Mouse (Mus musculus) limb, embryonic 13.5 days (tissue): ENCODE results near the gene Ahnak2. TPM values are rescaled to one million over a fixed set of nuclear protein-coding genes. Genes with fewer than 3 reads are reported as not detected.
A peak's percentile ranks its signal among the peaks of the same experiment; 100 is the strongest.

Source experiments
- ATAC-seq: fragments of 200-750 bp; cut with Nextera tagmentation; 2 replicates; pipeline ENCODE4 v1.8.0; 2017; ENCODE audit warnings: low read depth, moderate number of reproducible peaks, moderate TSS enrichment; ENCODE audit not compliant: low FRiP score
- H3K27ac ChIP-seq: fragments of 300-500 bp; sonication (generic); 2 replicates; pipeline ENCODE4 v1.5.1; 2015; ENCODE audit warnings: inconsistent platforms, mild to moderate bottlenecking, moderate library complexity
- H3K27me3 ChIP-seq: fragments of 300-500 bp; sonication (generic); 2 replicates; pipeline ENCODE4 v1.6.1; 2015; ENCODE audit warnings: mild to moderate bottlenecking, inconsistent platforms
- H3K36me3 ChIP-seq: fragments of 300-500 bp; sonication (generic); 2 replicates; pipeline ENCODE4 v1.6.1; 2015; ENCODE audit warnings: inconsistent platforms, mild to moderate bottlenecking, moderate library complexity
- H3K4me1 ChIP-seq: fragments of 300-500 bp; sonication (generic); 2 replicates; pipeline ENCODE4 v1.6.1; 2015; ENCODE audit warnings: inconsistent platforms
- H3K4me2 ChIP-seq: fragments of 300-500 bp; sonication (generic); replicated peaks from 2 replicates; pipeline ENCODE4 v1.6.1; 2015; ENCODE audit warnings: inconsistent platforms, mild to moderate bottlenecking, moderate library complexity
- H3K4me3 ChIP-seq: fragments of 300-500 bp; sonication (generic); 2 replicates; pipeline ENCODE4 v1.5.1; 2015; ENCODE audit warnings: moderate library complexity, mild to moderate bottlenecking, inconsistent platforms
- H3K9ac ChIP-seq: fragments of 300-500 bp; sonication (generic); 2 replicates; pipeline ENCODE4 v1.6.1; 2015; ENCODE audit warnings: mild to moderate bottlenecking, inconsistent platforms
- H3K9me3 ChIP-seq: fragments of 300-500 bp; sonication (generic); 2 replicates; pipeline ENCODE4 v1.6.1; 2016; ENCODE audit warnings: inconsistent platforms
- WGBS: fragments of 180-500 bp; shearing (Covaris S2); methylation state at CpG from one replicate; pipeline ENCODE4 v1.1.7; 2015; 5-methylcytosine and 5-hydroxymethylcytosine counted together
- polyA plus RNA-seq: library from polyadenylated mRNA; unstranded; fragments of >200 nt; fragmentation: Nextera tagmentation; extraction: Ambion mirVana; gene quantifications from 2 replicates; pipeline ENCODE4 v1.2.1, GENCODE M21; 2015

Gene Ahnak2
- polyA plus RNA-seq, 1 experiment from 2014 or later, result 0.64 TPM

GRCm38 (mm10) chr12:112802917-112803316, 460 bp upstream of the Ahnak2 start:
- peaks cover 37% of the 10 kb centered on the region for H3K27me3 ChIP-seq
- H3K4me2 ChIP-seq, result peak overlapping the region; percentile 100; the same call in 1 of the 2 replicates
- no peak overlapping the region for H3K9ac ChIP-seq
- 15% methylated on average over 3 of the region's 3 CpGs for WGBS
- peaks cover 36% of the 10 kb centered on the region for H3K4me1 ChIP-seq
- H3K36me3 ChIP-seq, result no peaks in the 10 kb centered on the region
- no peak overlapping the region for H3K4me3 ChIP-seq
- no peak overlapping the region for H3K27ac ChIP-seq
- ATAC-seq, result no peak
- H3K9me3 ChIP-seq, result no peaks in the 10 kb centered on the region

- Histone ChIP-seq H3K4me2 (no peak overlapping the region), H3K27me3 (peaks cover 48% of the 10 kb centered on the region), H3K27ac (no peak overlapping the region), H3K9ac (no peak overlapping the region), H3K9me3 (no peaks in the 10 kb centered on the region), H3K36me3 (no peaks in the 10 kb centered on the region), H3K4me1 (peaks cover 59% of the 10 kb centered on the region), H3K4me3 (no peak overlapping the region)
- WGBS, result 6% methylated on average over 4 of the region's 4 CpGs
- ATAC-seq, result no peak
These were observed 2.0 kb downstream of the Ahnak2 start for GRCm38 (mm10) chr12:112800476-112800875.

- Histone ChIP-seq H3K27me3 (peaks cover 48% of the 10 kb centered on the region), H3K36me3 (no peaks in the 10 kb centered on the region), H3K4me3 (no peak overlapping the region), H3K9ac (no peak overlapping the region), H3K4me2 (no peak overlapping the region), H3K4me1 (peaks cover 63% of the 10 kb centered on the region), H3K9me3 (no peaks in the 10 kb centered on the region), H3K27ac (no peak overlapping the region)
- ATAC-seq, result no peak
- 83% methylated on average over 10 of the region's 10 CpGs for WGBS
These were observed 3.1 kb downstream of the Ahnak2 start for GRCm38 (mm10) chr12:112799237-112799970.

GRCm38 (mm10) chr12:112798716-112799115, 3.7 kb downstream of the Ahnak2 start:
- Histone ChIP-seq H3K4me1 (peaks cover 65% of the 10 kb centered on the region), H3K4me3 (no peak overlapping the region), H3K9me3 (no peaks in the 10 kb centered on the region), H3K36me3 (no peaks in the 10 kb centered on the region), H3K9ac (0 out of 2 replicates have a peak overlapping the region, but pooled peaks have one; percentile 2), H3K27me3 (peaks cover 48% of the 10 kb centered on the region), H3K27ac (peak overlapping the region; percentile 58; the same call in 1 of the 2 replicates), H3K4me2 (no peak overlapping the region)
- ATAC-seq, result no peak
- 67% methylated on average over 5 of the region's 5 CpGs for WGBS

GRCm38 (mm10) chr12:112798332-112798681, 4.2 kb downstream of the Ahnak2 start:
- Histone ChIP-seq H3K9ac (0 out of 2 replicates have a peak overlapping the region, but pooled peaks have one; percentile 2), H3K4me2 (no peak overlapping the region; the same call in 1 of the 2 replicates), H3K36me3 (no peaks in the 10 kb centered on the region), H3K27ac (no peak overlapping the region), H3K4me1 (peaks cover 69% of the 10 kb centered on the region), H3K27me3 (peaks cover 47% of the 10 kb centered on the region), H3K9me3 (no peaks in the 10 kb centered on the region), H3K4me3 (no peak overlapping the region)
- WGBS, result 8% methylated on average over 5 of the region's 5 CpGs
- ATAC-seq, result no peak

- Histone ChIP-seq H3K27me3 (peaks cover 44% of the 10 kb centered on the region), H3K4me2 (no peak overlapping the region; the same call in 1 of the 2 replicates), H3K27ac (no peak overlapping the region), H3K9me3 (no peaks in the 10 kb centered on the region), H3K4me1 (peaks cover 69% of the 10 kb centered on the region), H3K9ac (no peak overlapping the region; the same call in 1 of the 2 replicates), H3K36me3 (no peaks in the 10 kb centered on the region), H3K4me3 (no peak overlapping the region)
- no peak for ATAC-seq
- WGBS, result 62% methylated on average over 15 of the region's 15 CpGs
These were observed 4.7 kb downstream of the Ahnak2 start for GRCm38 (mm10) chr12:112797672-112798331.

GRCm38 (mm10) chr12:112796551-112797510, 5.6 kb downstream of the Ahnak2 start:
- peaks cover 61% of the 10 kb centered on the region for H3K4me1 ChIP-seq
- H3K27me3 ChIP-seq, result peaks cover 37% of the 10 kb centered on the region
- H3K9me3 ChIP-seq, result no peaks in the 10 kb centered on the region
- H3K4me2 ChIP-seq, result no peak overlapping the region
- H3K9ac ChIP-seq, result no peak overlapping the region
- no peak overlapping the region for H3K27ac ChIP-seq
- no peak for ATAC-seq
- H3K36me3 ChIP-seq, result no peaks in the 10 kb centered on the region
- no peak overlapping the region for H3K4me3 ChIP-seq
- 45% methylated on average over 17 of the region's 17 CpGs for WGBS

- Histone ChIP-seq H3K4me2 (0 out of 2 replicates have a peak overlapping the region, but pooled peaks have one; percentile 9), H3K9me3 (no peaks in the 10 kb centered on the region), H3K4me1 (peaks cover 60% of the 10 kb centered on the region), H3K27me3 (peaks cover 25% of the 10 kb centered on the region), H3K4me3 (no peak overlapping the region), H3K9ac (0 out of 2 replicates have a peak overlapping the region, but pooled peaks have one; percentile 2), H3K36me3 (no peaks in the 10 kb centered on the region), H3K27ac (no peak overlapping the region)
- WGBS, result 67% methylated on average over 18 of the region's 18 CpGs
- ATAC-seq, result no peak
These were observed 6.9 kb downstream of the Ahnak2 start for GRCm38 (mm10) chr12:112795466-112796104.

GRCm38 (mm10) chr12:112794998-112795397, 7.5 kb downstream of the Ahnak2 start:
- Histone ChIP-seq H3K27ac (no peak overlapping the region), H3K9me3 (no peaks in the 10 kb centered on the region), H3K4me2 (no peak overlapping the region), H3K36me3 (no peaks in the 10 kb centered on the region), H3K4me1 (peaks cover 56% of the 10 kb centered on the region), H3K4me3 (no peak overlapping the region), H3K27me3 (peaks cover 23% of the 10 kb centered on the region), H3K9ac (0 out of 2 replicates have a peak overlapping the region, but pooled peaks have one; percentile 2)
- ATAC-seq, result no peak
- WGBS, result 89% methylated on average over 5 of the region's 5 CpGs

- WGBS, result 29% methylated on average over 7 of the region's 7 CpGs
- no peak overlapping the region for H3K9ac ChIP-seq
- no peaks in the 10 kb centered on the region for H3K9me3 ChIP-seq
- H3K27ac ChIP-seq, result no peak overlapping the region
- H3K27me3 ChIP-seq, result peaks cover 18% of the 10 kb centered on the region
- no peak overlapping the region for H3K4me2 ChIP-seq
- H3K4me3 ChIP-seq, result no peak overlapping the region
- no peak for ATAC-seq
- no peaks in the 10 kb centered on the region for H3K36me3 ChIP-seq
- peaks cover 56% of the 10 kb centered on the region for H3K4me1 ChIP-seq
These were observed 8.1 kb downstream of the Ahnak2 start for GRCm38 (mm10) chr12:112794356-112794816.
